Mouse (Mus musculus): Measurements from ENCODE around the gene Amotl1. TPM values are rescaled to one million over a fixed set of nuclear protein-coding genes. Genes with fewer than 3 reads are reported as not detected.

The Amotl1 gene
- polyA plus RNA-seq, 1 experiment = 47.1 TPM

DNA sequence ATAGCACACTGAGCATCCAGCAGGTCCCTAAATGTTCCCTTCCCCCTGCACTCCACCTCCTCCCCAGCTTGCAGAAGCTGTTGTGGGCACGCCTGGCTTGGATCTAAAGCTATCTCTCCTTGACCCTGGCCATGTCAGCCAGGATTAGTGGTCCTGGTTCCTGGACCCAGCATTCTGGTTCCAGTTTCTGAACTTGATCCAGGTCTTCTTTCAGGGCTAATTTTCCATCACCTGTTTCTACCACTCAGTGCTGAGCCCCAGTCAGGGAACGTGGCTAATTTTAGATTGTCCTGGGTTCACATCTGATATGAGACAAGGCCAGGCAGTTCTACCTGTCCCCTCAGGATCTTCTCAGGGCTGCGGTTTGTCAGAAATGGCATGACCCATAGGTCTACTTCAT is 21.2 kb upstream of the Amotl1 start:
- H3K4me1 ChIP-seq (ENCODE audit: control insufficient read depth, insufficient read depth, low read length) = no peaks in the 10 kb centered on the region
- WGBS = 86% methylated on average over 3 of the region's 3 CpGs
- no peak for TF ChIP-seq POLR2A (IDR thresholded peaks at IDR 0.05; ENCODE audit: borderline replicate concordance, extremely low read depth, low read depth, low read length)
- TF ChIP-seq CTCF (IDR thresholded peaks at IDR 0.05; ENCODE audit: insufficient read depth, low read length) = no peak
- DNase-seq = no peak
- no peak overlapping the region for H3K4me3 ChIP-seq (replicated peaks; ENCODE audit: extremely low read depth, low read depth, low read length)

DNA sequence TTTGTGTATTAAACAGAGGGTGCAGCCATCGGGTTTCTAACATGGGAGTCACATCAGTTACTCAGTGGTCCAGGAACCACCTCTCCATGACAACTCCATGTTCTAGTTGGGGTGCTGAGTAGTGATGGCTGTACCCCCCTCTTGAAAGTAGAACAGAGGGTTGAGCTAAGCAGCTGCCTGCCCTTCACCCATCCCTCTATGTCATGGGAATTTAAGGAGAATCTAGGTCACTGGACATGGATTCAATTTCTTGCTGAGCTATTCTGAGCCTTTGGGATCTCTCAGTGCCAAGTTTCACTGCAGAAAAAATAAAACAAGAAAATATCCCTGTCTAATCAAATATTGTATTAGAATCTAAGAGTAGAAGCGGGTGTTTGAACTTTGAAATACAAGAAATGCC is 18.7 kb upstream of the Amotl1 start:
- no peak overlapping the region for H3K4me3 ChIP-seq (replicated peaks; ENCODE audit: extremely low read depth, low read depth, low read length)
- no peak for DNase-seq
- WGBS = 79% methylated on average over 2 of the region's 2 CpGs
- no peak for TF ChIP-seq CTCF (IDR thresholded peaks at IDR 0.05; ENCODE audit: insufficient read depth, low read length)
- TF ChIP-seq POLR2A (IDR thresholded peaks at IDR 0.05; ENCODE audit: borderline replicate concordance, extremely low read depth, low read depth, low read length) = no peak
- H3K4me1 ChIP-seq (ENCODE audit: control insufficient read depth, insufficient read depth, low read length) = no peaks in the 10 kb centered on the region

DNA sequence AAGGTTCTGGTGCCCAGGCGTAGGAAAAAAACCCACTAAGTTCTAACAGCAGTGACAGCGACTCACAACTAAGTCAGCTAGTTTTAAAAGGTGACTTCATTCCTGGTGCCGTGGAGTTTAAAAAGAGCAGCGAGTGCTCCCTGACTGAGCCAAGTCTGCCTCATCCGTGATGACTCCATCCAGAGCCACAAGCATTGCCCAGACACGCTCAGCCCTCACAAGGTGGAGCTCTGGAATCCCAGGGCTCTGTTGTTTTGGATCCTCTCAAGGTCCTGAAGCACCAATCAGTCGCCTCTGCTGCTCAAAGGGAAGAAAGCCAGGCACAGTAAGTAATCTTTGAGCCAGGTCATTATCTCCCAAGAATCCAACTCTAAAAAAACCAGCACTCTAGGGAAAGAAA is 18.0 kb upstream of the Amotl1 start:
- no peak for DNase-seq
- H3K4me1 ChIP-seq (ENCODE audit: control insufficient read depth, insufficient read depth, low read length) = no peaks in the 10 kb centered on the region
- no peak overlapping the region for H3K4me3 ChIP-seq (replicated peaks; ENCODE audit: extremely low read depth, low read depth, low read length)
- 70% methylated on average over 7 of the region's 7 CpGs for WGBS
- TF ChIP-seq CTCF (IDR thresholded peaks at IDR 0.05; ENCODE audit: insufficient read depth, low read length) (no peak), POLR2A (IDR thresholded peaks at IDR 0.05; ENCODE audit: borderline replicate concordance, extremely low read depth, low read depth, low read length) (no peak)

DNA sequence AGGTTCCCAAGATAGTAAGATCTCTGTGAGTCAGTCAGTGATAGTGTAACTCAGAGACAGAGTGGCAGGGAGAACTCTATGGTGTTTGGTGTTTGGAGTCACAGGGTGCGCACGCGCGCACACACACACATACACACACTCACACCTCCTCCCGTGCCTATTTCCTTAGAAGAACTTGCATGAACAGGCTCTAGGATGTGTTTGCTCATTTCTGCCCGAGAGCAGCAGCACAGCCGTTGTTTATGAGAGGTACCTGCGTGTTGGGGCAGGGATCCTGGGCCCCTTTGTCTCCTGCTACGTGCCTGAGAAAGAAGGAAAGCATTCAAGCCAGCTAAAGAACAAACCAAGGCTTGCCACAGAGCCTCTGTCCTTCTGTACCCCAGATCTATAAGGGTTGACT is 17.3 kb upstream of the Amotl1 start:
- Histone ChIP-seq H3K4me3 (replicated peaks; ENCODE audit: extremely low read depth, low read depth, low read length) (no peak overlapping the region), H3K4me1 (ENCODE audit: control insufficient read depth, insufficient read depth, low read length) (no peaks in the 10 kb centered on the region)
- TF ChIP-seq CTCF (IDR thresholded peaks at IDR 0.05; ENCODE audit: insufficient read depth, low read length) (no peak), POLR2A (IDR thresholded peaks at IDR 0.05; ENCODE audit: borderline replicate concordance, extremely low read depth, low read depth, low read length) (no peak)
- no peak for DNase-seq
- WGBS = 83% methylated on average over 9 of the region's 9 CpGs

DNA sequence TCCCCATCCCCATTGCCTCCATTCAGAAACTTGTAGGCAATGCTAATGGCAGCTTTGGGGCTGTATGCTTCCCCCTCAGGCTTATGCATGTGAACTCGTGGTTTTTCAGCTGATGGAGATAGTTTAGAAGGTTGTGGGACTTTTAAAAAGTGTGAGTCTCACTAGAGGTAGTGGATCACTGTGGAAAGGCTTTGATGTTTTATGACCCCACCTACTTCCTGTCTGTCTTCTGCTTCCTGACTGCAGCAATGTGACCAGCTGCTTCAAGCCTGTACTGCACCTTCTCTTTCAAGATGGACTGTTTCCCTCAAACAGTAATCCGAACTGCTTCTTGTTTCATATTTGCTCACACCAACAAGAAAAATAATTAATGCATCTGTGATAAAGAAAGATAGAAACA is 13.1 kb upstream of the Amotl1 start:
- Histone ChIP-seq H3K4me3 (replicated peaks; ENCODE audit: extremely low read depth, low read depth, low read length) (no peak overlapping the region), H3K4me1 (ENCODE audit: control insufficient read depth, insufficient read depth, low read length) (no peaks in the 10 kb centered on the region)
- 23% methylated on average over 2 of the region's 2 CpGs for WGBS
- TF ChIP-seq CTCF (IDR thresholded peaks at IDR 0.05; ENCODE audit: insufficient read depth, low read length) (no peak), POLR2A (IDR thresholded peaks at IDR 0.05; ENCODE audit: borderline replicate concordance, extremely low read depth, low read depth, low read length) (no peak)
- DNase-seq = no peak

DNA sequence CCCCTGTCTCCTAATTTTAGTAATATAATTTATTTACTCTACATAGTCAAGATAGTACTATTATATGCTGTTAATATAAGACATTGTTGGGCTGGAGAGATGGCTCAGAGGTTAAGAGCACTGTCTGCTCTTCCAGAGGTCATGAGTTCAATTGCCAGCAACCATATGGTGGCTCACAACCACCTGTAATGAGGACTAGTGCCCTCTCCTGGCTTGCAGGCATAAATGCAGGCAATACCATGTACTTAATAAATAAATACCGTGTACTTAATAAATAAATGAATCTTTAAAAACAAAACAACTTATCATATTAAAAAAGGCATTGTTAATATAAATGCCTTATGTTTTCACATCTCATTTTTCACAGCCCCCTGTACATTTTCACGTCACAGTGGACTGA is 9.2 kb upstream of the Amotl1 start:
- WGBS = 82% methylated on average over 2 of the region's 2 CpGs
- peak; percentile 20; the same call in 1 of the 2 replicates for TF ChIP-seq CTCF (IDR thresholded peaks at IDR 0.05; ENCODE audit: insufficient read depth, low read length)
- TF ChIP-seq POLR2A (IDR thresholded peaks at IDR 0.05; ENCODE audit: borderline replicate concordance, extremely low read depth, low read depth, low read length) = no peak
- H3K4me3 ChIP-seq (replicated peaks; ENCODE audit: extremely low read depth, low read depth, low read length) = no peak overlapping the region
- no peaks in the 10 kb centered on the region for H3K4me1 ChIP-seq (ENCODE audit: control insufficient read depth, insufficient read depth, low read length)
- no peak for DNase-seq

DNA sequence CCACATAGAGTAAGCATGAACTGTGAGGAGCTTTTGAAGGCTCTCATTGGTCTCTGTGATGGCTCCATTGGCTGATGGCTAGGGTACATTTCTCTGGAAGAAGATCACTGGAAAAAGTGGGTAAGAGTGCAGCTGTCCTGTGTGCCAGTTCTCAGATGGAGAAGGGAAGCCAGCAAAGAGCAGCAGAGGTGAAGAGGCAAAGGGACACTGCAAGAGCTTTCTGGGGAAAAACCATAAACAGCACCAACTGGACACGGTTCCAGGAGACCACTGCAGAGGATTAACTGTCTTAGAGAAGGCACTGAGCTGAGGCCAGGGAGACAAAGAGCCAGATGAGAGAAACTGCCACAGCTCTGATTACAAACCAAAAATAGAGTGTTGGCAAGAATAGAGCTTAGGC is 7.9 kb upstream of the Amotl1 start:
- WGBS = 80% methylated on average over 1 of the region's 1 CpGs
- Histone ChIP-seq H3K4me1 (ENCODE audit: control insufficient read depth, insufficient read depth, low read length) (no peaks in the 10 kb centered on the region), H3K4me3 (replicated peaks; ENCODE audit: extremely low read depth, low read depth, low read length) (no peak overlapping the region)
- TF ChIP-seq CTCF (IDR thresholded peaks at IDR 0.05; ENCODE audit: insufficient read depth, low read length) (no peak), POLR2A (IDR thresholded peaks at IDR 0.05; ENCODE audit: borderline replicate concordance, extremely low read depth, low read depth, low read length) (no peak)
- no peak for DNase-seq

DNA sequence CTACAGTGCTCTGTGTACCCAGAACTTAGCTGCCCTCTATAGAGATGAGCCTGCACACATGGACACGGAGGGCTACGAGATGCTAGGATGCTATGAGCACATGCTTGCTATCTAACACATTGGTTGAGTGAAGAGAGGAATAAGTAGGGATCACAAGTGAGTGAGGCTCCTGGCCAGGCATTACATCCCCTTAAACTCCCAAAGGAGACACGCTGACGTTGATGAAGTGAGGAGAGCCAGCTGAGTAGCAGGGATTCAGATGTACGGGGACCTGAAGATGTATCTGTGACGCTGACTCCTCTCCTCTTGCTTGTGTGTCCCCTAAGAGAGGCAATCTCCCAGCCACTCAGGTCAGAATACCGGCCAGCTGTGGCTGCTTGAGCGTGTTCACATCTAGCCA is 3.0 kb upstream of the Amotl1 start:
- no peak for TF ChIP-seq CTCF (IDR thresholded peaks at IDR 0.05; ENCODE audit: insufficient read depth, low read length)
- TF ChIP-seq POLR2A (IDR thresholded peaks at IDR 0.05; ENCODE audit: borderline replicate concordance, extremely low read depth, low read depth, low read length) = no peak
- no peak overlapping the region for H3K4me3 ChIP-seq (replicated peaks; ENCODE audit: extremely low read depth, low read depth, low read length)
- H3K4me1 ChIP-seq (ENCODE audit: control insufficient read depth, insufficient read depth, low read length) = no peaks in the 10 kb centered on the region
- WGBS = 84% methylated on average over 8 of the region's 8 CpGs
- DNase-seq = no peak

DNA sequence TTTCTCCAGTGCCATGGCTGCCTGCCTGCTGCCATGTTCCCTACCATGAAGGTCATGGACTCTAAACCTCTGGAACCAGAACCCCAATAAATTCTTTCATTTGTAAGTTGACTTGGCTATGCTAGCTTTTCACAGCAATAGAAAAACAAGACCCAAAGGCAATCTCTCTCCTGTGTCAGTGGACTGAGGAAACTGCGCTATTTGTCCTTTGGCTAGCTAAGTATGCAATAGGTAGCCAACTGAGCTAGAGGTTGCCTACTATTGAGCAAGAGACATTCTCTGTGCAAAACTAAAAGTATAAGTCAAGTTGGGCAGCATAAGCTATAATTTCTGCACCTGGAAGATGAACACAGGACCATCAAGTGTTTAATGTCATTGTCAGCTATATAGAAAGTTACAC is 1.8 kb upstream of the Amotl1 start:
- DNase-seq = no peak
- Histone ChIP-seq H3K4me3 (replicated peaks; ENCODE audit: extremely low read depth, low read depth, low read length) (no peak overlapping the region), H3K4me1 (ENCODE audit: control insufficient read depth, insufficient read depth, low read length) (no peaks in the 10 kb centered on the region)
- no peak for TF ChIP-seq POLR2A (IDR thresholded peaks at IDR 0.05; ENCODE audit: borderline replicate concordance, extremely low read depth, low read depth, low read length)
- no peak for TF ChIP-seq CTCF (IDR thresholded peaks at IDR 0.05; ENCODE audit: insufficient read depth, low read length)
- 100% methylated on average over 1 of the region's 1 CpGs for WGBS

DNA sequence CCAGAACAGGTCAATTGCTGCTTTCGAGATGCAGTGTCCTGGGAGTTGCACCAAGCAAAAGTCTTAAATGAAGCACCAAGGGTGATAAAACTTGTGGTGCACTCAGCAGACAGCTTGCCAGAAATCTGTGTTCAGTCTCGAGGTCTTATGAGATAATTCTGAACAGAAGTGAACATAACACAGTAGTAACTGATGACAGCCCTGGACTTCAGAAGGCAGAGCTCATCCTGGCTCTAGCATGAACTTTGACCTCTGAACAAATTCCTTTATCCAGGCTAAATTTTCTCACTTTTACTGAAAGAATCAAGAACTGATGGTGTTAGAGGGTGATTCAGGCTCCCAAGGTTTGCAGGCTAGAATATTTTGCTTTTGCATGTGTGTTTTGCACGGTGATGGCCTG is 1.2 kb upstream of the Amotl1 start:
- DNase-seq = no peak
- Histone ChIP-seq H3K4me3 (replicated peaks; ENCODE audit: extremely low read depth, low read depth, low read length) (no peak overlapping the region), H3K4me1 (ENCODE audit: control insufficient read depth, insufficient read depth, low read length) (peaks cover under 1% of the 10 kb centered on the region)
- 79% methylated on average over 3 of the region's 3 CpGs for WGBS
- TF ChIP-seq CTCF (IDR thresholded peaks at IDR 0.05; ENCODE audit: insufficient read depth, low read length) = no peak
- no peak for TF ChIP-seq POLR2A (IDR thresholded peaks at IDR 0.05; ENCODE audit: borderline replicate concordance, extremely low read depth, low read depth, low read length)
